Mouse (Mus musculus): ENCODE results near the gene Fads1. TPM values are rescaled to one million over a fixed set of nuclear protein-coding genes. Genes with fewer than 3 reads are reported as not detected.

Fads1 gene
- polyA plus RNA-seq, 1 experiment from 2014 or later: 190 TPM

- Histone ChIP-seq H3K4me2 (ENCODE audit: low read length) (peak within 1 kb of the TSS; percentile 70), H3K9me3 (replicated peaks; ENCODE audit: control insufficient read depth, low read length, poor library complexity, severe bottlenecking) (no peaks in the 10 kb centered on the region), H3K4me3 (ENCODE audit: low read depth, low read length) (peak within 1 kb of the TSS; percentile 44), H3K36me3 (ENCODE audit: control insufficient read depth, insufficient read depth, low read length) (no peaks in the 10 kb centered on the region), H3K27me3 (ENCODE audit: control insufficient read depth, insufficient read depth, low read depth, low read length) (peaks cover 8% of the 10 kb centered on the region), H3K27ac (ENCODE audit: low read length) (no peak within 1 kb of the TSS), H3K9ac (ENCODE audit: low read depth, low read length) (peak within 1 kb of the TSS; percentile 63), H3K4me1 (ENCODE audit: control insufficient read depth, insufficient read depth, low read length) (peaks cover 5% of the 10 kb centered on the region)
- 10% methylated on average over 36 of the region's 43 CpGs for whole genome bisulfite sequencing
- ATAC-seq: peak; percentile 70
These were observed 58.1 kb downstream of the Fads1 start, which contains the start of gene Myrf for GRCm38 (mm10) chr19:10240654-10241305. Gene Myrf, minus strand, starts transcription at chr19:10240748.

- H3K9me3 ChIP-seq (replicated peaks; ENCODE audit: control insufficient read depth, low read length, poor library complexity, severe bottlenecking): no peaks in the 10 kb centered on the region
- H3K9ac ChIP-seq (ENCODE audit: low read depth, low read length): no peak overlapping the region
- 8% methylated on average over 8 of the region's 8 CpGs for WGBS
- H3K4me2 ChIP-seq (ENCODE audit: low read length): no peak overlapping the region
- H3K4me3 ChIP-seq (ENCODE audit: low read depth, low read length): no peak overlapping the region
- no peak overlapping the region for H3K27ac ChIP-seq (ENCODE audit: low read length)
- no peak for ATAC-seq
- H3K36me3 ChIP-seq (ENCODE audit: control insufficient read depth, insufficient read depth, low read length): no peaks in the 10 kb centered on the region; the same call in 1 of the 2 replicates
- peaks cover 5% of the 10 kb centered on the region for H3K4me1 ChIP-seq (ENCODE audit: control insufficient read depth, insufficient read depth, low read length)
- peaks cover 8% of the 10 kb centered on the region for H3K27me3 ChIP-seq (ENCODE audit: control insufficient read depth, insufficient read depth, low read depth, low read length)
These were observed 60.2 kb downstream of the Fads1 start for GRCm38 (mm10) chr19:10242916-10243315.

GRCm38 (mm10) chr19:10244183-10244582, 61.5 kb downstream of the Fads1 start:
- H3K27me3 ChIP-seq (ENCODE audit: control insufficient read depth, insufficient read depth, low read depth, low read length): peaks cover 8% of the 10 kb centered on the region
- no peak overlapping the region for H3K4me2 ChIP-seq (ENCODE audit: low read length)
- no peaks in the 10 kb centered on the region for H3K9me3 ChIP-seq (replicated peaks; ENCODE audit: control insufficient read depth, low read length, poor library complexity, severe bottlenecking)
- WGBS: 18% methylated on average over 3 of the region's 3 CpGs
- no peaks in the 10 kb centered on the region; the same call in 1 of the 2 replicates for H3K36me3 ChIP-seq (ENCODE audit: control insufficient read depth, insufficient read depth, low read length)
- no peak overlapping the region for H3K9ac ChIP-seq (ENCODE audit: low read depth, low read length)
- ATAC-seq: no peak
- peaks cover 5% of the 10 kb centered on the region for H3K4me1 ChIP-seq (ENCODE audit: control insufficient read depth, insufficient read depth, low read length)
- no peak overlapping the region for H3K4me3 ChIP-seq (ENCODE audit: low read depth, low read length)
- H3K27ac ChIP-seq (ENCODE audit: low read length): no peak overlapping the region

Small RNAs within 50 kb of the gene (microRNA-seq; reads per million reads assigned to microRNA genes)
- 1.4 reads per million for gene Mir6993

Other genes starting within 250 kb of the Fads1 start
- 1,587 and 1,694 TPM in 2 replicates for gene Fth1, start 202.3 kb upstream of the Fads1 start, polyA plus RNA-seq (2015; fragmentation: Nextera tagmentation; extraction: Ambion mirVana)
- 2.9 TPM in 2 replicates for gene Best1, start 181.3 kb upstream of the Fads1 start, polyA plus RNA-seq (2015; fragmentation: Nextera tagmentation; extraction: Ambion mirVana)
- gene Rab3il1, start 181.2 kb upstream of the Fads1 start, polyA plus RNA-seq (2015; fragmentation: Nextera tagmentation; extraction: Ambion mirVana): 21.4 and 21.8 TPM in 2 replicates
- gene Fads3, start 141.3 kb upstream of the Fads1 start, polyA plus RNA-seq (2015; fragmentation: Nextera tagmentation; extraction: Ambion mirVana): 31.6 and 38.2 TPM in 2 replicates
- 215 and 256 TPM in 2 replicates for gene Fads2, start 81.1 kb upstream of the Fads1 start, polyA plus RNA-seq (2015; fragmentation: Nextera tagmentation; extraction: Ambion mirVana)
- gene Tmem258, start 21.1 kb downstream of the Fads1 start, polyA plus RNA-seq (2015; fragmentation: Nextera tagmentation; extraction: Ambion mirVana): 278 and 290 TPM in 2 replicates
- 19.5 and 21.9 TPM in 2 replicates for gene Fen1, start 21.3 kb downstream of the Fads1 start, polyA plus RNA-seq (2015; fragmentation: Nextera tagmentation; extraction: Ambion mirVana)
- gene Myrf, start 57.9 kb downstream of the Fads1 start, polyA plus RNA-seq (2015; fragmentation: Nextera tagmentation; extraction: Ambion mirVana): 0.57 and 0.82 TPM in 2 replicates
- gene Dagla, start 122.0 kb downstream of the Fads1 start, polyA plus RNA-seq (2015; fragmentation: Nextera tagmentation; extraction: Ambion mirVana): 11.8 and 14.1 TPM in 2 replicates
- 13.6 and 15.5 TPM in 2 replicates for gene Syt7, start 206.2 kb downstream of the Fads1 start, polyA plus RNA-seq (2015; fragmentation: Nextera tagmentation; extraction: Ambion mirVana)

All from midbrain, embryonic 16.5 days (tissue).